Mouse (Mus musculus) stomach, postnatal 0 days (tissue): Measurements from ENCODE around the gene Stk38. TPM values are rescaled to one million over a fixed set of nuclear protein-coding genes. Genes with fewer than 3 reads are reported as not detected.

ENCODE experiments used
- ATAC-seq: fragments of 200-750 bp; cut with Nextera tagmentation; 2 replicates; pipeline ENCODE4 v1.8.0; 2017; ENCODE audit not compliant: low FRiP score, low TSS enrichment
- DNase-seq: peaks from one replicate; pipeline ENCODE4 v3.0.0-alpha.2; 2016; ENCODE audit warnings: low spot score
- H3K27ac ChIP-seq: fragments of 300-500 bp; sonication (generic); replicated peaks from 2 replicates; pipeline ENCODE4 v1.5.1; 2014; ENCODE audit warnings: mild to moderate bottlenecking, control low read depth
- H3K27me3 ChIP-seq: fragments of 300-500 bp; sonication (generic); 2 replicates; pipeline ENCODE4 v1.6.1; 2014; ENCODE audit warnings: low read length; ENCODE audit not compliant: control insufficient read depth, insufficient read depth
- H3K36me3 ChIP-seq: fragments of 300-500 bp; sonication (generic); 2 replicates; pipeline ENCODE4 v1.6.1; 2014; ENCODE audit warnings: low read length, mixed read lengths; ENCODE audit not compliant: control insufficient read depth, insufficient read depth
- H3K4me1 ChIP-seq: fragments of 300-500 bp; sonication (generic); replicated peaks from 2 replicates; pipeline ENCODE4 v1.6.1; 2014; ENCODE audit warnings: antibody characterized with exemption; ENCODE audit not compliant: control insufficient read depth, insufficient read depth
- H3K4me2 ChIP-seq: fragments of 300-500 bp; sonication (generic); replicated peaks from 2 replicates; pipeline ENCODE4 v1.6.1; 2014; ENCODE audit warnings: low read depth, mild to moderate bottlenecking, control low read depth, moderate library complexity
- H3K4me3 ChIP-seq: fragments of 300-500 bp; sonication (generic); 2 replicates; pipeline ENCODE4 v1.5.1; 2014; ENCODE audit warnings: low read depth, low read length, control low read depth
- H3K9ac ChIP-seq: fragments of 300-500 bp; sonication (generic); 2 replicates; pipeline ENCODE4 v1.6.1; 2014; ENCODE audit warnings: mild to moderate bottlenecking, low read length, control low read depth, mixed read lengths
- H3K9me3 ChIP-seq: fragments of 300-500 bp; sonication (generic); 2 replicates; pipeline ENCODE4 v1.6.1; 2016; ENCODE audit warnings: low read length; ENCODE audit not compliant: control insufficient read depth
- CTCF ChIP-seq: IDR thresholded peaks from 2 replicates; pipeline ENCODE4 v1.5.1; 2016; ENCODE audit warnings: antibody characterized with exemption, low read depth, mild to moderate bottlenecking, moderate library complexity
- EP300 ChIP-seq: optimal IDR thresholded peaks from 2 replicates; pipeline ENCODE3; 2016; ENCODE audit warnings: antibody characterized with exemption
- WGBS: fragments of 180-500 bp; shearing (Covaris S2); extraction: QIAGEN DNeasy Blood & Tissue Kit; methylation state at CpG from one replicate; pipeline ENCODE4 v1.1.7; 2014; 5-methylcytosine and 5-hydroxymethylcytosine counted together
- polyA plus RNA-seq: library from polyadenylated mRNA; unstranded; fragments of >200 nt; fragmentation: Nextera tagmentation; extraction: Ambion mirVana; gene quantifications from 2 replicates; pipeline ENCODE4 v1.2.1, GENCODE M21; 2015

Stk38 gene
- polyA plus RNA-seq, 1 experiment from 2014 or later, result 64.8 TPM

DNA sequence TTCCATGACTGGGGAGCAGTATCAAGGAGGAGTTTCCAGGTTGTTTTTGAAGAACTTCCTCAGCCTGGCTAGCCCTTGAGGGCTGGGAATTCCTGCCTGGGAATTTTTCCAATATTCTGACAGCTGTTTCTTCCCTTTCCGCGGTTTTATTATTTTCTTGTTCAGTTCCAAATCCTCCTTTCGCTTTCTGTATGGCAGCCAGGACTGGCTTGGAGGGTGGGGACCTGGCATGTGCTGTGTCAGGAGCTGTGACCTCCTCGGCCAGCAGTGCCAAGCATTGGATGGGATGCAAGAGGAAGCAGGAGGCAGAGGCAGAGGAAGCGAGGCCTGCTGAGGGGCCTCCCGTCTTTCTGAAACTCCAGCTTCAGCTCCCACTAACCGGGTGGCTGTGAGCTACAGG lies 46.0 kb upstream of the Stk38 start:
- no peak overlapping the region for H3K4me2 ChIP-seq
- peak overlapping the region; percentile 30; the same call in 1 of the 2 replicates for H3K27ac ChIP-seq

GRCm38 (mm10) chr17:29053067-29053466 lies 45.3 kb upstream of the Stk38 start:
- Histone ChIP-seq H3K27ac (no peak overlapping the region), H3K9me3 (no peaks in the 10 kb centered on the region), H3K4me1 (peaks cover 7% of the 10 kb centered on the region; the same call in 1 of the 2 replicates), H3K36me3 (no peaks in the 10 kb centered on the region), H3K27me3 (no peaks in the 10 kb centered on the region), H3K4me2 (no peak overlapping the region), H3K9ac (no peak overlapping the region), H3K4me3 (no peak overlapping the region)
- DNase-seq (no peak), ATAC-seq (no peak)
- WGBS, result 87% methylated on average over 6 of the region's 6 CpGs
- TF ChIP-seq EP300 (no peak), CTCF (no peak)

More for the DNA sequence above, 46.0 kb upstream of the Stk38 start:
- no peaks in the 10 kb centered on the region for H3K9me3 ChIP-seq
- TF ChIP-seq EP300, result no peak
- TF ChIP-seq CTCF, result no peak
- H3K9ac ChIP-seq, result 0 out of 2 replicates have a peak overlapping the region, but pooled peaks have one; percentile 31
- H3K36me3 ChIP-seq, result no peaks in the 10 kb centered on the region
- 30% methylated on average over 7 of the region's 7 CpGs for WGBS
- H3K4me3 ChIP-seq, result no peak overlapping the region
- DNase-seq (no peak), ATAC-seq (no peak)
- peaks cover 7% of the 10 kb centered on the region; the same call in 1 of the 2 replicates for H3K4me1 ChIP-seq
- no peaks in the 10 kb centered on the region for H3K27me3 ChIP-seq

DNA sequence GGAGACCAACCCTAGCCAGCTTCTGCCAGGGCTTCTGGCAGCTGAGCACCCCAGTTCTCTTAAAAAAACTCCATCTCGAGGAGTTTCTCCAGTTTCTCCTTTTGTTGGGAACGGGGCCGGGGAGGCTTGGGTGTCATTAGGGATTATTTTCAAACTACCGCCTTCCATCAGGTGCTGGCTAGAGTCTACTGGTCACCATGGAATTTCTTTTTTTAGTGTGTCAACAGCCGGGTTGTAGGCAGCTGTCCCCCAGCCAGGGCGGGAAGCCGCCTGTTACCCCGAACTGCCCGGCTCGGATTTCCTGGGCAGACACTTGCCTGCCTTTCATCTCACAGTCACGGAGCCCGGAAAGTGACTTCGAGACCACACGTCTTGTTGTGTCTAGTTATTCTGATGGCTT lies 43.0 kb upstream of the Stk38 start:
- Histone ChIP-seq H3K9me3 (no peaks in the 10 kb centered on the region), H3K4me1 (0 out of 2 replicates have a peak, but pooled peaks cover 2% of the 10 kb centered on the region), H3K27ac (peak overlapping the region; percentile 61), H3K36me3 (0 out of 2 replicates have a peak, but pooled peaks cover 5% of the 10 kb centered on the region), H3K27me3 (no peaks in the 10 kb centered on the region), H3K9ac (0 out of 2 replicates have a peak overlapping the region, but pooled peaks have one; percentile 23), H3K4me2 (peak overlapping the region; percentile 31), H3K4me3 (no peak overlapping the region)
- ATAC-seq (no peak), DNase-seq (peak; percentile 29)
- TF ChIP-seq EP300, result no peak
- no peak for TF ChIP-seq CTCF
- 33% methylated on average over 14 of the region's 14 CpGs for WGBS

- H3K9ac ChIP-seq, result no peak overlapping the region
- ATAC-seq, result peak; percentile 49
- WGBS, result 55% methylated on average over 7 of the region's 7 CpGs
Measured at GRCm38 (mm10) chr17:29049923-29050322, 42.1 kb upstream of the Stk38 start.

GRCm38 (mm10) chr17:29049508-29049889 lies 41.7 kb upstream of the Stk38 start:
- ATAC-seq, result no peak
- no peak overlapping the region for H3K9ac ChIP-seq
- no peak for DNase-seq
- 0 out of 2 replicates have a peak, but pooled peaks cover 6% of the 10 kb centered on the region for H3K36me3 ChIP-seq
- H3K4me3 ChIP-seq, result no peak overlapping the region
- no peak for TF ChIP-seq EP300
- TF ChIP-seq CTCF, result no peak
- H3K27ac ChIP-seq, result 0 out of 2 replicates have a peak overlapping the region, but pooled peaks have one; percentile 8
- 51% methylated on average over 5 of the region's 5 CpGs for WGBS
- no peaks in the 10 kb centered on the region for H3K9me3 ChIP-seq
- no peaks in the 10 kb centered on the region for H3K27me3 ChIP-seq
- H3K4me1 ChIP-seq, result 0 out of 2 replicates have a peak, but pooled peaks cover 2% of the 10 kb centered on the region
- no peak overlapping the region for H3K4me2 ChIP-seq

More at GRCm38 (mm10) chr17:29049923-29050322, 42.1 kb upstream of the Stk38 start:
- H3K9me3 ChIP-seq, result no peaks in the 10 kb centered on the region
- TF ChIP-seq EP300 (no peak), CTCF (no peak; the same call in 1 of the 2 replicates)
- 0 out of 2 replicates have a peak, but pooled peaks cover 2% of the 10 kb centered on the region for H3K4me1 ChIP-seq
- 0 out of 2 replicates have a peak, but pooled peaks cover 5% of the 10 kb centered on the region for H3K36me3 ChIP-seq
- H3K4me2 ChIP-seq, result no peak overlapping the region; the same call in 1 of the 2 replicates
- H3K4me3 ChIP-seq, result no peak overlapping the region
- peak overlapping the region; percentile 61 for H3K27ac ChIP-seq
- DNase-seq, result peak; percentile 76
- no peaks in the 10 kb centered on the region for H3K27me3 ChIP-seq

GRCm38 (mm10) chr17:29048748-29049507 lies 41.1 kb upstream of the Stk38 start:
- WGBS, result 15% methylated on average over 13 of the region's 13 CpGs
- ATAC-seq, result no peak
- peak; percentile 91 for TF ChIP-seq CTCF
- TF ChIP-seq EP300, result no peak
- 0 out of 2 replicates have a peak, but pooled peaks cover 9% of the 10 kb centered on the region for H3K36me3 ChIP-seq
- no peak overlapping the region for H3K4me3 ChIP-seq
- no peaks in the 10 kb centered on the region for H3K9me3 ChIP-seq
- DNase-seq, result peak; percentile 90
- H3K4me2 ChIP-seq, result no peak overlapping the region
- no peaks in the 10 kb centered on the region for H3K27me3 ChIP-seq
- no peak overlapping the region for H3K9ac ChIP-seq
- no peak overlapping the region for H3K27ac ChIP-seq
- H3K4me1 ChIP-seq, result 0 out of 2 replicates have a peak, but pooled peaks cover 2% of the 10 kb centered on the region
